Mouse (Mus musculus) spleen, postnatal 4 days (tissue): ENCODE results near the gene Stard3.

ENCODE experiments used
- DNase-seq, 2 experiments: peaks; one replicate each; pipeline ENCODE4 v3.0.0; 2022; ENCODE audit warnings: low spot score in 2 of 2

Stard3 gene

GRCm38 (mm10) chr11:98347385-98348082 lies 10.6 kb upstream of the Stard3 start:
- DNase-seq: no peak

- DNase-seq: no peak
Observed at GRCm38 (mm10) chr11:98348083-98348961, 9.8 kb upstream of the Stard3 start, which contains the start of gene Ppp1r1b. Ppp1r1b (plus strand) TSS chr11:98348404.

- no peak for DNase-seq
Observed at GRCm38 (mm10) chr11:98349308-98349707, 8.9 kb upstream of the Stard3 start.

GRCm38 (mm10) chr11:98352272-98352990 lies 5.7 kb upstream of the Stard3 start:
- DNase-seq: no peak

GRCm38 (mm10) chr11:98353651-98354211 lies 4.4 kb upstream of the Stard3 start:
- DNase-seq: no peak

- no peak for DNase-seq
Observed at GRCm38 (mm10) chr11:98354445-98354844, 3.7 kb upstream of the Stard3 start.

GRCm38 (mm10) chr11:98355732-98356299 lies 2.4 kb upstream of the Stard3 start:
- DNase-seq: peak in 1 of 2 experiments; percentile 47

- no peak for DNase-seq
Observed at GRCm38 (mm10) chr11:98356625-98357394, 1.4 kb upstream of the Stard3 start.

GRCm38 (mm10) chr11:98357396-98358160 lies 590 bp upstream of the Stard3 start:
- DNase-seq: no peak

- no peak for DNase-seq
Observed at GRCm38 (mm10) chr11:98360866-98361521, 2.8 kb downstream of the Stard3 start.

- no peak for DNase-seq
Observed at GRCm38 (mm10) chr11:98363817-98364216, 5.6 kb downstream of the Stard3 start.

GRCm38 (mm10) chr11:98364410-98364809 lies 6.2 kb downstream of the Stard3 start:
- no peak for DNase-seq

- DNase-seq: no peak
Observed at GRCm38 (mm10) chr11:98366290-98366689, 8.1 kb downstream of the Stard3 start.

GRCm38 (mm10) chr11:98367171-98367862 lies 9.1 kb downstream of the Stard3 start:
- no peak for DNase-seq

GRCm38 (mm10) chr11:98367863-98368186 lies 9.7 kb downstream of the Stard3 start:
- no peak for DNase-seq

- DNase-seq: no peak
Observed at GRCm38 (mm10) chr11:98369337-98369736, 11.2 kb downstream of the Stard3 start.

- no peak for DNase-seq
Observed at GRCm38 (mm10) chr11:98370588-98370987, 12.4 kb downstream of the Stard3 start.

- DNase-seq: no peak
Observed at GRCm38 (mm10) chr11:98371556-98372240, 13.5 kb downstream of the Stard3 start.
